Mouse (Mus musculus) liver, embryonic 15.5 days (tissue): ENCODE measurements around the gene Gm15737. TPM values are rescaled to one million over a fixed set of nuclear protein-coding genes. Genes with fewer than 3 reads are reported as not detected.

Experiments
- ATAC-seq: fragments of 200-750 bp; cut with Nextera tagmentation; 2 replicates; pipeline ENCODE4 v1.8.0; 2017; ENCODE audit warnings: moderate number of reproducible peaks, mild to moderate bottlenecking, moderate library complexity; ENCODE audit not compliant: insufficient read depth
- H3K27ac ChIP-seq: fragments of 300-500 bp; sonication (generic); replicated peaks from 2 replicates; pipeline ENCODE4 v1.5.1; 2015; ENCODE audit warnings: mild to moderate bottlenecking, inconsistent platforms
- H3K27me3 ChIP-seq: fragments of 300-500 bp; sonication (generic); 2 replicates; pipeline ENCODE4 v1.6.1; 2015; ENCODE audit warnings: mild to moderate bottlenecking, inconsistent platforms
- H3K36me3 ChIP-seq: fragments of 300-500 bp; sonication (generic); replicated peaks from 2 replicates; pipeline ENCODE4 v1.6.1; 2015; ENCODE audit warnings: moderate library complexity, mild to moderate bottlenecking, inconsistent platforms
- H3K4me1 ChIP-seq: fragments of 300-500 bp; sonication (generic); replicated peaks from 2 replicates; pipeline ENCODE4 v1.6.1; 2015; ENCODE audit warnings: inconsistent platforms
- H3K4me2 ChIP-seq: fragments of 300-500 bp; sonication (generic); 2 replicates; pipeline ENCODE4 v1.6.1; 2015; ENCODE audit warnings: moderate library complexity, mild to moderate bottlenecking, inconsistent platforms
- H3K4me3 ChIP-seq: fragments of 300-500 bp; sonication (generic); replicated peaks from 2 replicates; pipeline ENCODE4 v1.5.1; 2015; ENCODE audit warnings: mild to moderate bottlenecking, inconsistent platforms
- H3K9ac ChIP-seq: fragments of 300-500 bp; sonication (generic); 2 replicates; pipeline ENCODE4 v1.6.1; 2015; ENCODE audit warnings: moderate library complexity, mild to moderate bottlenecking, inconsistent platforms
- H3K9me3 ChIP-seq: fragments of 300-500 bp; sonication (generic); replicated peaks from 2 replicates; pipeline ENCODE4 v1.6.1; 2016; ENCODE audit warnings: inconsistent platforms
- WGBS: fragments of 180-500 bp; shearing (Covaris S2); methylation state at CpG from one replicate; pipeline ENCODE4 v1.1.7; 2015; ENCODE audit warnings: mixed read lengths; ENCODE audit not compliant: insufficient replicate concordance; 5-methylcytosine and 5-hydroxymethylcytosine counted together
- polyA plus RNA-seq: library from polyadenylated mRNA; unstranded; fragments of >200 nt; fragmentation: Nextera tagmentation; extraction: Ambion mirVana; gene quantifications from 2 replicates; pipeline ENCODE4 v1.2.1, GENCODE M21; 2015

Gm15737 gene
- polyA plus RNA-seq, 1 experiment from 2014 or later, result not detected

GRCm38 (mm10) chr6:92849208-92849607, 19.9 kb upstream of the Gm15737 start:
- Histone ChIP-seq H3K36me3 (no peaks in the 10 kb centered on the region), H3K27ac (no peak overlapping the region), H3K27me3 (no peaks in the 10 kb centered on the region), H3K9me3 (no peaks in the 10 kb centered on the region), H3K4me1 (no peaks in the 10 kb centered on the region), H3K4me2 (no peak overlapping the region), H3K4me3 (no peak overlapping the region), H3K9ac (no peak overlapping the region)
- ATAC-seq, result no peak
- WGBS, result 79% methylated on average over 9 of the region's 9 CpGs

GRCm38 (mm10) chr6:92850250-92850649, 18.9 kb upstream of the Gm15737 start:
- no peak for ATAC-seq
- Histone ChIP-seq H3K4me1 (no peaks in the 10 kb centered on the region), H3K4me3 (no peak overlapping the region), H3K27me3 (no peaks in the 10 kb centered on the region), H3K9ac (no peak overlapping the region), H3K27ac (no peak overlapping the region), H3K36me3 (no peaks in the 10 kb centered on the region), H3K4me2 (no peak overlapping the region), H3K9me3 (no peaks in the 10 kb centered on the region)
- 56% methylated on average over 5 of the region's 5 CpGs for WGBS

- H3K9ac ChIP-seq, result no peak overlapping the region
- WGBS, result 53% methylated on average over 4 of the region's 4 CpGs
- no peaks in the 10 kb centered on the region for H3K9me3 ChIP-seq
- no peaks in the 10 kb centered on the region for H3K27me3 ChIP-seq
- no peaks in the 10 kb centered on the region for H3K4me1 ChIP-seq
- ATAC-seq, result no peak
- no peak overlapping the region for H3K4me2 ChIP-seq
- no peak overlapping the region for H3K4me3 ChIP-seq
- no peak overlapping the region for H3K27ac ChIP-seq
- H3K36me3 ChIP-seq, result no peaks in the 10 kb centered on the region
Observed at GRCm38 (mm10) chr6:92854873-92855272, 14.3 kb upstream of the Gm15737 start.

GRCm38 (mm10) chr6:92857761-92858160, 11.4 kb upstream of the Gm15737 start:
- WGBS, result 74% methylated on average over 13 of the region's 13 CpGs

GRCm38 (mm10) chr6:92858721-92859510, 10.2 kb upstream of the Gm15737 start:
- Histone ChIP-seq H3K4me1 (no peaks in the 10 kb centered on the region), H3K4me2 (no peak overlapping the region), H3K9me3 (no peaks in the 10 kb centered on the region), H3K4me3 (no peak overlapping the region), H3K27me3 (no peaks in the 10 kb centered on the region), H3K9ac (no peak overlapping the region), H3K27ac (no peak overlapping the region), H3K36me3 (no peaks in the 10 kb centered on the region)
- ATAC-seq, result no peak
- WGBS, result 59% methylated on average over 12 of the region's 12 CpGs

More at GRCm38 (mm10) chr6:92857761-92858160, 11.4 kb upstream of the Gm15737 start:
- H3K4me2 ChIP-seq, result no peak overlapping the region
- H3K9ac ChIP-seq, result no peak overlapping the region
- H3K4me3 ChIP-seq, result no peak overlapping the region
- no peaks in the 10 kb centered on the region for H3K9me3 ChIP-seq
- no peak overlapping the region for H3K27ac ChIP-seq
- no peaks in the 10 kb centered on the region for H3K27me3 ChIP-seq
- ATAC-seq, result no peak
- H3K36me3 ChIP-seq, result no peaks in the 10 kb centered on the region
- no peaks in the 10 kb centered on the region for H3K4me1 ChIP-seq

GRCm38 (mm10) chr6:92860285-92860912, 8.8 kb upstream of the Gm15737 start:
- no peaks in the 10 kb centered on the region for H3K4me1 ChIP-seq
- H3K4me2 ChIP-seq, result no peak overlapping the region
- 46% methylated on average over 5 of the region's 5 CpGs for WGBS
- H3K9ac ChIP-seq, result no peak overlapping the region
- ATAC-seq, result no peak
- H3K36me3 ChIP-seq, result no peaks in the 10 kb centered on the region
- no peaks in the 10 kb centered on the region for H3K9me3 ChIP-seq
- no peak overlapping the region for H3K4me3 ChIP-seq
- H3K27me3 ChIP-seq, result no peaks in the 10 kb centered on the region
- H3K27ac ChIP-seq, result no peak overlapping the region

GRCm38 (mm10) chr6:92862599-92862998, 6.6 kb upstream of the Gm15737 start:
- no peak for ATAC-seq
- no peaks in the 10 kb centered on the region for H3K4me1 ChIP-seq

GRCm38 (mm10) chr6:92869582-92870219, 544 bp downstream of the Gm15737 start:
- no peaks in the 10 kb centered on the region for H3K9me3 ChIP-seq
- no peaks in the 10 kb centered on the region for H3K4me1 ChIP-seq
- H3K4me3 ChIP-seq, result no peak overlapping the region
- no peak overlapping the region for H3K9ac ChIP-seq
- no peaks in the 10 kb centered on the region for H3K27me3 ChIP-seq
- no peak for ATAC-seq
- H3K27ac ChIP-seq, result no peak overlapping the region
- WGBS, result 50% methylated on average over 16 of the region's 16 CpGs
- H3K36me3 ChIP-seq, result no peaks in the 10 kb centered on the region
- no peak overlapping the region for H3K4me2 ChIP-seq

More at GRCm38 (mm10) chr6:92862599-92862998, 6.6 kb upstream of the Gm15737 start:
- H3K4me3 ChIP-seq, result no peak overlapping the region
- no peaks in the 10 kb centered on the region for H3K9me3 ChIP-seq
- no peaks in the 10 kb centered on the region for H3K36me3 ChIP-seq
- no peak overlapping the region for H3K27ac ChIP-seq
- H3K27me3 ChIP-seq, result no peaks in the 10 kb centered on the region
- H3K4me2 ChIP-seq, result no peak overlapping the region
- no peak overlapping the region for H3K9ac ChIP-seq
- 62% methylated on average over 9 of the region's 9 CpGs for WGBS

GRCm38 (mm10) chr6:92871813-92872212, 2.7 kb downstream of the Gm15737 start:
- ATAC-seq, result no peak
- Histone ChIP-seq H3K9me3 (no peaks in the 10 kb centered on the region), H3K4me3 (no peak overlapping the region), H3K36me3 (no peaks in the 10 kb centered on the region), H3K4me1 (no peaks in the 10 kb centered on the region), H3K9ac (no peak overlapping the region), H3K27ac (no peak overlapping the region), H3K4me2 (no peak overlapping the region), H3K27me3 (no peaks in the 10 kb centered on the region)
- WGBS, result 55% methylated on average over 4 of the region's 4 CpGs

- no peak for ATAC-seq
- H3K4me1 ChIP-seq, result no peaks in the 10 kb centered on the region
- H3K36me3 ChIP-seq, result no peaks in the 10 kb centered on the region
- H3K4me3 ChIP-seq, result no peak overlapping the region
- H3K9ac ChIP-seq, result no peak overlapping the region
- H3K9me3 ChIP-seq, result no peaks in the 10 kb centered on the region
- no peaks in the 10 kb centered on the region for H3K27me3 ChIP-seq
- H3K27ac ChIP-seq, result no peak overlapping the region
- no peak overlapping the region for H3K4me2 ChIP-seq
- WGBS, result 71% methylated on average over 10 of the region's 10 CpGs
Observed at GRCm38 (mm10) chr6:92872766-92873165, 3.6 kb downstream of the Gm15737 start.

GRCm38 (mm10) chr6:92874854-92875253, 5.7 kb downstream of the Gm15737 start:
- Histone ChIP-seq H3K4me2 (no peak overlapping the region), H3K9ac (no peak overlapping the region), H3K27ac (no peak overlapping the region), H3K27me3 (no peaks in the 10 kb centered on the region), H3K9me3 (no peaks in the 10 kb centered on the region), H3K36me3 (no peaks in the 10 kb centered on the region), H3K4me1 (no peaks in the 10 kb centered on the region), H3K4me3 (no peak overlapping the region)
- 10% methylated on average over 5 of the region's 5 CpGs for WGBS
- ATAC-seq, result no peak
